Mouse (Mus musculus): ENCODE measurements around the gene Med12l. TPM values are rescaled to one million over a fixed set of nuclear protein-coding genes. Genes with fewer than 3 reads are reported as not detected.

The Med12l gene
- polyA plus RNA-seq, 2 experiments = 2.4 to 4.5 TPM

DNA sequence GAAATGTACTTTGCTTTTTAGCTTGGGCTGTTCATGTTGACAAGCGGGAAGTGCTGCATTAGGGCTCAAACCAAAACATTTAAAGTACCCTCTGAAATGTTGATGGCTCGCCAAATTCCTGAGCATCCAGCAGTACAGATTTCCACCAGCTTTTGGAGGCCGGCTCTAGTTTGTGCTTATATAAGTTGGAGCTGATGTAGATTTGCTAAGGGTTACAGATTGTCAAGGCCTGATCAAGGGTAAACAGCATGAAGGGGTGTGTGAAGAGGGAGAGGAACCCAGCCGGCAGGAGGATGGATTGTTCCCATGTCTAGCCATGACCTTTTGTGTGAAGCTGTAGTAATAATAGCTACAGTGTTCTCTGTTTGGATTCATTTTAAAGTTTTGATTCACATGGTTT, 125.5 kb downstream of the Med12l start:
- Histone ChIP-seq H3K9me3 (ENCODE audit: control insufficient read depth, low read length) (no peaks in the 10 kb centered on the region), H3K9ac (ENCODE audit: low read depth, low read length, severe bottlenecking) (no peak overlapping the region), H3K4me1 (ENCODE audit: control insufficient read depth, insufficient read depth, low read length) (no peaks in the 10 kb centered on the region), H3K27me3 (ENCODE audit: control insufficient read depth, insufficient read depth, low read length) (no peaks in the 10 kb centered on the region), H3K27ac (replicated peaks; ENCODE audit: low read depth, low read length) (no peak overlapping the region), H3K4me2 (replicated peaks; ENCODE audit: low read depth, low read length, severe bottlenecking) (no peak overlapping the region), H3K36me3 (ENCODE audit: control insufficient read depth, insufficient read depth, low read length) (no peaks in the 10 kb centered on the region), H3K4me3 (replicated peaks; ENCODE audit: low read length) (no peak overlapping the region)
- WGBS = 63% methylated on average over 4 of the region's 4 CpGs
- ATAC-seq (ENCODE audit: low FRiP score, low read depth) (no peak), DNase-seq (ENCODE audit: low spot score) (no peak)
- no peak for TF ChIP-seq POLR2A (IDR thresholded peaks at IDR 0.05; ENCODE audit: borderline replicate concordance, extremely low read depth, insufficient read depth, insufficient read length)

DNA sequence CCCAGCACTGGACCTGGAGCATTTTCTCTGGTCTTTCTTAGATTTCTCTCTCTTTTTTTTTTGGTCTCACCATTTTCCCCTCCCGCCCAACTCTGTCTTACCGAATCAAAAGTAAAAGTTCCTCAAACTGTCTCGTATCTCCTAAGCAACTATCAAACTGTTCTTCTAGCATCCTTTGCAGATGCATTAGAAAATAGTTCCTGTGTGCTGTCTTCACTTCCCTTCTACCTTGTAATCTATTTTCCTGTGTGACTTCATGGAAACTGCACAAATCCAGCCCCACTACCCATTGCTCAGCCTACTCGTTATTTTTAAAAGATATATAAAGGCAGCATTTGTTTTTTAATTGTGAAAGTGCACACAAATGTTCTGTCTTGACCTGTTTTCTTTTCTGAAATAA, 126.3 kb downstream of the Med12l start:
- no peak for ATAC-seq (ENCODE audit: low FRiP score, low read depth)
- no peak for DNase-seq (ENCODE audit: low spot score)
- no peak overlapping the region for H3K27ac ChIP-seq (replicated peaks; ENCODE audit: low read depth, low read length)
- H3K27me3 ChIP-seq (ENCODE audit: control insufficient read depth, insufficient read depth, low read length) = no peaks in the 10 kb centered on the region
- H3K4me3 ChIP-seq (replicated peaks; ENCODE audit: low read length) = no peak overlapping the region
- WGBS = 77% methylated on average over 4 of the region's 4 CpGs
- H3K4me2 ChIP-seq (replicated peaks; ENCODE audit: low read depth, low read length, severe bottlenecking) = no peak overlapping the region
- no peak overlapping the region for H3K9ac ChIP-seq (ENCODE audit: low read depth, low read length, severe bottlenecking)
- no peaks in the 10 kb centered on the region for H3K36me3 ChIP-seq (ENCODE audit: control insufficient read depth, insufficient read depth, low read length)
- no peaks in the 10 kb centered on the region for H3K9me3 ChIP-seq (ENCODE audit: control insufficient read depth, low read length)
- no peaks in the 10 kb centered on the region for H3K4me1 ChIP-seq (ENCODE audit: control insufficient read depth, insufficient read depth, low read length)
- no peak for TF ChIP-seq POLR2A (IDR thresholded peaks at IDR 0.05; ENCODE audit: borderline replicate concordance, extremely low read depth, insufficient read depth, insufficient read length)

DNA sequence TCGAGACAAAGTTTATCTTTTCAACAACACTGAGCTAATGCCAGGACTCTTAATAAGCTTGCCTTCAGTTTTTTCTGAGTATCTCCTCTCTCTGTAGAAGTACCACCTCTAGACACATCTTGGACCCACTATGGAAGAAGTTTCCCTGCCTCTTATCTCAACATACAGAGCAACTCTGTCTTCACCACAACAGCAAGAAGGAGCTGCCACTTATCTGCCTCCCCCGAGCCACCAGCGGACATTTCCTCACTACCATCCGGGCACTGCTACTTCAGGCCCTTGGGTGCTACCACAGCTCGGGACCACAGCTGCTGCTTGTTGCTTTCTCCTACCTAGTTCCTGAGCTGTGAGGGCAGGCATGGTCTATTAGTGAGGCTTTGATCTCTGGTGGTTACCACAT, 127.6 kb downstream of the Med12l start:
- H3K9me3 ChIP-seq (ENCODE audit: control insufficient read depth, low read length) = no peaks in the 10 kb centered on the region
- H3K36me3 ChIP-seq (ENCODE audit: control insufficient read depth, insufficient read depth, low read length) = no peaks in the 10 kb centered on the region
- 75% methylated on average over 5 of the region's 5 CpGs for WGBS
- DNase-seq (ENCODE audit: low spot score) (no peak), ATAC-seq (ENCODE audit: low FRiP score, low read depth) (no peak)
- no peak overlapping the region for H3K4me2 ChIP-seq (replicated peaks; ENCODE audit: low read depth, low read length, severe bottlenecking)
- H3K4me3 ChIP-seq (replicated peaks; ENCODE audit: low read length) = no peak overlapping the region
- no peak overlapping the region for H3K9ac ChIP-seq (ENCODE audit: low read depth, low read length, severe bottlenecking)
- TF ChIP-seq POLR2A (IDR thresholded peaks at IDR 0.05; ENCODE audit: borderline replicate concordance, extremely low read depth, insufficient read depth, insufficient read length) = no peak
- H3K27me3 ChIP-seq (ENCODE audit: control insufficient read depth, insufficient read depth, low read length) = no peaks in the 10 kb centered on the region
- no peak overlapping the region for H3K27ac ChIP-seq (replicated peaks; ENCODE audit: low read depth, low read length)
- no peaks in the 10 kb centered on the region for H3K4me1 ChIP-seq (ENCODE audit: control insufficient read depth, insufficient read depth, low read length)

DNA sequence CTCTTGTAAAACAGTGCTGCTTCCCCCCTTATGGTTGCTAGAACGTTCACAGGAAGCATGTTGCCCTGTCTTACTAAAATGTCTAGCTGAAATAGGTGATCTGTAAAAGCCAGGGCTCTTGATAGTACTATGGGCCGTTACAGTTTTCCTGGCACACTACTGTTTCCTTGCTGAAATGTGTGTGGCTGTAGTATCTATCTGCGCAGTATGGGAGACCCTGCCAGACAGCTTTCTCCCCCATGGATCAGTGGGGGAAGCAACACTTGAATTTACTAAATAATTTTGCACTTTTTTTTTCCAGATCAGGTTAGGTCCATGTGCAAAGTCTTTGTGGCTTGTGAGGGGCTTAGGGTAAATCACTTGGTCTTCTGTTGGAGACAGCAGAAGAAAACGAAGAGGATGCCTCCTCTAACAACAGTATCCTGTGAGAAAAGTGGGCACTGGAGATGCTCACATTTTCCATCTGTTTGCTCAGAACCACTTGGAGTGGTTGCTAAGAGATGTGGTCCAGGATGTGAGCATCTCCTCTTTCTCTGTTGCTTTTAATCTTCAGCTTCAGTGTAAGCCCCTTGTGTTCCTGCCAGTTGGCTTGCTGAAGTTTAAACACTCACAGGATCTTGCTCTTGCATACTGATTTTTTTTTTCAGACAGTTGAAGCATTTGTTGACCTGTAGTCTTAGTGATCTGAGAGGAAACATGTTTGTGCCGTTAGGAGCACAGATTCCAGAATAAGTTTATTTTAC, 130.5 kb downstream of the Med12l start:
- Histone ChIP-seq H3K9ac (ENCODE audit: low read depth, low read length, severe bottlenecking) (no peak overlapping the region), H3K4me1 (ENCODE audit: control insufficient read depth, insufficient read depth, low read length) (no peaks in the 10 kb centered on the region), H3K4me3 (replicated peaks; ENCODE audit: low read length) (no peak overlapping the region), H3K9me3 (ENCODE audit: control insufficient read depth, low read length) (no peaks in the 10 kb centered on the region), H3K27me3 (ENCODE audit: control insufficient read depth, insufficient read depth, low read length) (no peaks in the 10 kb centered on the region), H3K4me2 (replicated peaks; ENCODE audit: low read depth, low read length, severe bottlenecking) (no peak overlapping the region), H3K36me3 (ENCODE audit: control insufficient read depth, insufficient read depth, low read length) (no peaks in the 10 kb centered on the region), H3K27ac (replicated peaks; ENCODE audit: low read depth, low read length) (no peak overlapping the region)
- 73% methylated on average over 5 of the region's 5 CpGs for WGBS
- no peak for TF ChIP-seq POLR2A (IDR thresholded peaks at IDR 0.05; ENCODE audit: borderline replicate concordance, extremely low read depth, insufficient read depth, insufficient read length)
- DNase-seq (ENCODE audit: low spot score) (no peak), ATAC-seq (ENCODE audit: low FRiP score, low read depth) (no peak)

DNA sequence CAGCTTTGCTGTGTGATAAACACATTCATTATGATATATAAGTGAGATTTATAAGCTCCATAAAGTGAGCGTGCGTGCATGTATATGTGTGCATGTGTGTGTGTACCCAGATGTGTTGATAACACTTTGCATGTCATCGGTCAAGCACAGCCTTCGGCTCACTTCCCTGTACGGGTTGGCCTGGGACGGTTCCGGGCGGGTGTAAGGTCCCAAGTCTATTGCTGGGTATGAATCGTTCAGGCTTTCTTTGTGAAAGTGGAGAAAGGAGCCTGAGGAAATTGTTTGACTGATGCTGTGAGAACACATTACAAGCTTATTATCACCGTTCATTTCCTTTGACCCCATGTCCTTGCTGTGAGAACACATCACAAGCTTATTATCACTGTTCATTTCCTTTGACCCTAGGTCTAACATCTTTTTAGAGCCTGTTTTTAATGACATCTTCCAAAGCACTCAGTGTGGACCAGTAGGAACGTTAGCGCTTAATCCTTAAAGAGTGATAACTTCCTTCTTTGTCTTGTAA, 133.4 kb downstream of the Med12l start:
- 64% methylated on average over 12 of the region's 12 CpGs for WGBS
- no peak for ATAC-seq (ENCODE audit: low FRiP score, low read depth)

More for the DNA sequence above, 133.4 kb downstream of the Med12l start:
- Histone ChIP-seq H3K4me1 (ENCODE audit: control insufficient read depth, insufficient read depth, low read length) (no peaks in the 10 kb centered on the region), H3K4me2 (replicated peaks; ENCODE audit: low read depth, low read length, severe bottlenecking) (no peak overlapping the region), H3K27ac (replicated peaks; ENCODE audit: low read depth, low read length) (no peak overlapping the region), H3K9me3 (ENCODE audit: control insufficient read depth, low read length) (no peaks in the 10 kb centered on the region), H3K4me3 (replicated peaks; ENCODE audit: low read length) (no peak overlapping the region), H3K36me3 (ENCODE audit: control insufficient read depth, insufficient read depth, low read length) (no peaks in the 10 kb centered on the region), H3K27me3 (ENCODE audit: control insufficient read depth, insufficient read depth, low read length) (no peaks in the 10 kb centered on the region), H3K9ac (ENCODE audit: low read depth, low read length, severe bottlenecking) (no peak overlapping the region)
- DNase-seq (ENCODE audit: low spot score) = no peak
- TF ChIP-seq POLR2A (IDR thresholded peaks at IDR 0.05; ENCODE audit: borderline replicate concordance, extremely low read depth, insufficient read depth, insufficient read length) = no peak

Data from limb, embryonic 14.5 days (tissue).